Mouse (Mus musculus): ENCODE data around the gene Sh2b3. TPM values are rescaled to one million over a fixed set of nuclear protein-coding genes. Genes with fewer than 3 reads are reported as not detected.
A peak's percentile ranks its signal among the peaks of the same experiment; 100 is the strongest.

Gene Sh2b3
- polyA plus RNA-seq, 1 experiment from 2014 or later: 7.7 TPM

DNA sequence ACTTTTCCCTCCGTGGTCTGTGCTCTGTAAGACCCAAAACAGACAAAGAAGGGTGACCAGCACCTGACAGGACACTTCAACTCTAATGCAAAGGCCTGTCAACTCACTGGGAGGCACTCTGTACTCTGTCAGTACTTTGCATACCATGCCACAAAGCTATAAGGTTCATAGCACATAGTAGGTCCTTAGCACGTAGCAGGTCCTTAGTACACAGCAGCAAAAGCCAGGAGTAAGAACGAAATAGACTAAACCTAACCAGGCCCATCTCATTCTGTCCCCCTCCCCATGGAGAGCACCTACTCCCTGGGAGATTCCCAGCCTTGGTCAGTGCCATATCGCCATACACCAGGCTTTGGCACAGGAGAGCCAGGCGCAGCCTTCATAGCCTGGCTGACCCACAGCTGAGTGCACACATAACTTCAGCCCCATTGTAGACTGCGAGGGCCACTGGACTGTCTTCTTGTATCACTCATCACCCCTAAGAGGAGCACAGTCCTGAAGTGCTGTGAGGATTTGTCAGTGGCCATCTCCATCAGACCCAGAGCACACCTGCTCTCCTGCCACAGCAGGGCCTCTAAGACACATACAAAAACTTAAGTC, 6.3 kb downstream of the Sh2b3 start:
- Histone ChIP-seq H3K9me3 (ENCODE audit: control insufficient read depth, low read length) (no peaks in the 10 kb centered on the region), H3K27ac (ENCODE audit: low read length) (no peak overlapping the region), H3K36me3 (ENCODE audit: control insufficient read depth, insufficient read depth, low read length) (peaks cover 3% of the 10 kb centered on the region; the same call in 1 of the 2 replicates), H3K4me3 (ENCODE audit: low read length) (no peak overlapping the region), H3K4me1 (ENCODE audit: control insufficient read depth, insufficient read depth, low read length) (peaks cover 52% of the 10 kb centered on the region), H3K9ac (ENCODE audit: low read depth, low read length) (no peak overlapping the region), H3K4me2 (ENCODE audit: low read depth, low read length) (no peak overlapping the region), H3K27me3 (replicated peaks; ENCODE audit: control insufficient read depth, insufficient read depth, low read length) (no peaks in the 10 kb centered on the region)
- ATAC-seq: no peak
- WGBS: 96% methylated on average over 6 of the region's 6 CpGs

DNA sequence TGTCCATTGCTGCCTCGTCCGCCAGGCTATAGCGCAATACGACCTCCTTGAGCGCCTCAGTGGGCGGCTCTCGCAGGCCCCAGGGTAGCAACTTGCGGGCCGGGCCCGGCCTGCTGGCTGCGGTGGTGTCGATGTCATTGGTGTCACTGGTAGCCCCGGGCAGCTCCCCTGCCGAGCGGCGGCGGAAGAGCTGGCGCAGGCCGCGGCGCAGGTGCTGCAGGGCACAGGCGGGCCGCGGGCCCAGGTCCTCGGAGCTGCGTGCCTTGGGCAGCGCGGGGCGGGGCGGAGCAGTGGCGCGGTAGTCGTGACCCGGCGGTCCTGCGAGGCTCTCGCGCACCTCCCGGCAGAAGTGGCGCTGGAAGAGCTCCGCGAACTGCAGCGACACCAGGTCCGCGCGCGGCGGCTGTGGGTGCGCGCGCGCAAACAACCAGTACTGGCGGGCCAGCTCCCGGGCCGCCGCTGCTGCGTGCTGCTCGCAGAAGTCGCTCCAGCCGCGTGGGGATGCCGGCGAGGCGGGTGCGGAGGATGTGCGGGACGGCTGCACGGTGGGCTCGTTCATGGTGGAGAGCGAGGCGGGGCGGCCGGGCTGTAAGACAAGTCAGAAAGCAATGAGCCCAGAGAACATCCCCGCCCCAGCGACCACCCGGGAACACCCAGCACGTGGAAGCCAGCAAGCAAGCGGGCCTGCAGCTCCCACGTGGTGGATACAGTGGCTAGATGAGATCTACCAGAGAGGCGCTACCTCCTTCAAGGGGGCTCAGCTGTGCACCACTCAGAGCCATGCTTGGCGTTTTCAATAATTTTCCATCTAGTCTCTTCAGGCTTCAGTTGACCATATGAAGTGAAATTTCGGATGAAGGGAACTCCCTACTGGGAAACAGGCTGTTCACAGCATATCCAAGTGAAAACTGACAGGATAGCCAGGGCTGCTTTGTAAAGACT, 8.7 kb downstream of the Sh2b3 start:
- 17% methylated on average over 81 of the region's 82 CpGs for WGBS
- peaks cover 37% of the 10 kb centered on the region for H3K4me1 ChIP-seq (ENCODE audit: control insufficient read depth, insufficient read depth, low read length)
- H3K4me3 ChIP-seq (ENCODE audit: low read length): peak overlapping the region; percentile 44
- peak overlapping the region; percentile 53 for H3K9ac ChIP-seq (ENCODE audit: low read depth, low read length)
- H3K27me3 ChIP-seq (replicated peaks; ENCODE audit: control insufficient read depth, insufficient read depth, low read length): no peaks in the 10 kb centered on the region
- ATAC-seq: peak; percentile 37; the same call in 1 of the 2 replicates
- H3K27ac ChIP-seq (ENCODE audit: low read length): no peak overlapping the region; the same call in 1 of the 2 replicates
- peaks cover 7% of the 10 kb centered on the region; the same call in 1 of the 2 replicates for H3K36me3 ChIP-seq (ENCODE audit: control insufficient read depth, insufficient read depth, low read length)
- no peaks in the 10 kb centered on the region for H3K9me3 ChIP-seq (ENCODE audit: control insufficient read depth, low read length)
- peak overlapping the region; percentile 62 for H3K4me2 ChIP-seq (ENCODE audit: low read depth, low read length)

- ATAC-seq: 0 out of 2 replicates have a peak, but pooled peaks have one; percentile 19
- no peaks in the 10 kb centered on the region for H3K27me3 ChIP-seq (replicated peaks; ENCODE audit: control insufficient read depth, insufficient read depth, low read length)
- H3K9ac ChIP-seq (ENCODE audit: low read depth, low read length): no peak overlapping the region
- H3K9me3 ChIP-seq (ENCODE audit: control insufficient read depth, low read length): no peaks in the 10 kb centered on the region
- no peak overlapping the region for H3K27ac ChIP-seq (ENCODE audit: low read length)
- no peak overlapping the region for H3K4me2 ChIP-seq (ENCODE audit: low read depth, low read length)
- WGBS: 87% methylated on average over 4 of the region's 4 CpGs
- H3K36me3 ChIP-seq (ENCODE audit: control insufficient read depth, insufficient read depth, low read length): peaks cover 7% of the 10 kb centered on the region; the same call in 1 of the 2 replicates
- H3K4me3 ChIP-seq (ENCODE audit: low read length): no peak overlapping the region
- H3K4me1 ChIP-seq (ENCODE audit: control insufficient read depth, insufficient read depth, low read length): peaks cover 30% of the 10 kb centered on the region
These were observed 9.6 kb downstream of the Sh2b3 start for GRCm38 (mm10) chr5:121827876-121828275.

- H3K4me1 ChIP-seq (ENCODE audit: control insufficient read depth, insufficient read depth, low read length): peaks cover 23% of the 10 kb centered on the region
- H3K4me2 ChIP-seq (ENCODE audit: low read depth, low read length): no peak overlapping the region
- 89% methylated on average over 3 of the region's 3 CpGs for WGBS
- H3K27me3 ChIP-seq (replicated peaks; ENCODE audit: control insufficient read depth, insufficient read depth, low read length): no peaks in the 10 kb centered on the region
- H3K36me3 ChIP-seq (ENCODE audit: control insufficient read depth, insufficient read depth, low read length): peaks cover 7% of the 10 kb centered on the region; the same call in 1 of the 2 replicates
- no peak overlapping the region for H3K4me3 ChIP-seq (ENCODE audit: low read length)
- ATAC-seq: no peak
- no peaks in the 10 kb centered on the region for H3K9me3 ChIP-seq (ENCODE audit: control insufficient read depth, low read length)
- no peak overlapping the region for H3K9ac ChIP-seq (ENCODE audit: low read depth, low read length)
- no peak overlapping the region for H3K27ac ChIP-seq (ENCODE audit: low read length)
These were observed 11.8 kb downstream of the Sh2b3 start for GRCm38 (mm10) chr5:121825606-121826005.

DNA sequence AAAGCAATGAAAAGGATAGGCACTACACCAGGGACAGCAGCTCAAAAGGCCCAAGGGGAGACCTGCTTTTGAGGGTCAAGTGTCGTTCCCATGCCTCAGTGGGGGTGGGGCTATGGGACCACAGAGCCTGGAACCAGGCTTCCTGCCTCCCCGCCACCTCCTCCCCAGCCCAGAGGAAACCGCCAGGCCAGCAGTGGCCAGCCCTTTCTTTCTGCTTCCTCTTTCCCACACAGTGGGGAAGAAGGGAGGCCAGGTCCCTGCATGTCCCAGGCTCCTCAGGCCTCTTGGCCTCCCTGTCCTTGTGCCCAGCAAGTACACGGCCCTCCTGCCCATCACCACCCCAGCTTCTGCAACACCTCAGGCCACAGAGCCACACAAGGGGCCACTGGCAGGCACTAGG, 13.3 kb downstream of the Sh2b3 start:
- Histone ChIP-seq H3K9me3 (ENCODE audit: control insufficient read depth, low read length) (no peaks in the 10 kb centered on the region), H3K27ac (ENCODE audit: low read length) (peak overlapping the region; percentile 46), H3K4me1 (ENCODE audit: control insufficient read depth, insufficient read depth, low read length) (peaks cover 17% of the 10 kb centered on the region), H3K4me2 (ENCODE audit: low read depth, low read length) (no peak overlapping the region), H3K9ac (ENCODE audit: low read depth, low read length) (0 out of 2 replicates have a peak overlapping the region, but pooled peaks have one; percentile 21), H3K4me3 (ENCODE audit: low read length) (no peak overlapping the region), H3K36me3 (ENCODE audit: control insufficient read depth, insufficient read depth, low read length) (peaks cover 9% of the 10 kb centered on the region; the same call in 1 of the 2 replicates), H3K27me3 (replicated peaks; ENCODE audit: control insufficient read depth, insufficient read depth, low read length) (no peaks in the 10 kb centered on the region)
- WGBS: 60% methylated on average over 4 of the region's 4 CpGs
- ATAC-seq: peak; percentile 19; the same call in 1 of the 2 replicates

GRCm38 (mm10) chr5:121823668-121824067, 13.8 kb downstream of the Sh2b3 start:
- H3K36me3 ChIP-seq (ENCODE audit: control insufficient read depth, insufficient read depth, low read length): peaks cover 9% of the 10 kb centered on the region; the same call in 1 of the 2 replicates
- no peak for ATAC-seq
- no peaks in the 10 kb centered on the region for H3K27me3 ChIP-seq (replicated peaks; ENCODE audit: control insufficient read depth, insufficient read depth, low read length)
- H3K4me2 ChIP-seq (ENCODE audit: low read depth, low read length): no peak overlapping the region
- H3K9me3 ChIP-seq (ENCODE audit: control insufficient read depth, low read length): no peaks in the 10 kb centered on the region
- 85% methylated on average over 1 of the region's 1 CpGs for WGBS
- no peak overlapping the region for H3K27ac ChIP-seq (ENCODE audit: low read length)
- H3K4me1 ChIP-seq (ENCODE audit: control insufficient read depth, insufficient read depth, low read length): peaks cover 12% of the 10 kb centered on the region
- H3K9ac ChIP-seq (ENCODE audit: low read depth, low read length): no peak overlapping the region
- no peak overlapping the region for H3K4me3 ChIP-seq (ENCODE audit: low read length)

GRCm38 (mm10) chr5:121822786-121823505, 14.5 kb downstream of the Sh2b3 start:
- no peak overlapping the region for H3K4me2 ChIP-seq (ENCODE audit: low read depth, low read length)
- peaks cover 13% of the 10 kb centered on the region for H3K36me3 ChIP-seq (ENCODE audit: control insufficient read depth, insufficient read depth, low read length)
- H3K9me3 ChIP-seq (ENCODE audit: control insufficient read depth, low read length): no peaks in the 10 kb centered on the region
- WGBS: 81% methylated on average over 7 of the region's 7 CpGs
- ATAC-seq: no peak
- H3K4me1 ChIP-seq (ENCODE audit: control insufficient read depth, insufficient read depth, low read length): peaks cover 6% of the 10 kb centered on the region; the same call in 1 of the 2 replicates
- H3K27me3 ChIP-seq (replicated peaks; ENCODE audit: control insufficient read depth, insufficient read depth, low read length): no peaks in the 10 kb centered on the region
- H3K4me3 ChIP-seq (ENCODE audit: low read length): no peak overlapping the region
- H3K27ac ChIP-seq (ENCODE audit: low read length): no peak overlapping the region
- no peak overlapping the region for H3K9ac ChIP-seq (ENCODE audit: low read depth, low read length)

DNA sequence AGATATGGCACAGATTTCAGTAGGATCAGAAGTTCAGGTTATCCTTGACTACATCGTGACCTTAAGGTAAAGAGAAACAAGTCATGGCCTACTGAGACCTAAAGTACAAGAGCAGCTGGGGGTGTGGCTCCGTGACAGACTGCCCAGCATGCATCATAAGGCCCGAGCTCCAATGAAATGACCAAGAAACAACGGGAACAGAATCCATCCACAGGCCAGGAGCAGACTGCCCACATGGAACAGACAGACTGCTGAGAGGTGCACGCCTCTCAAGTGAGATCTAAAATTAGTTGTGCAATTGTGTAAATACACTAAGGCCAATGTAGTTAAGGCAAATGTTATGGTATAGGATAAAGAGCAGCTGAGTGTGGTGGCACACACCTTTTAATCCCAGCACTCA, 15.9 kb downstream of the Sh2b3 start:
- H3K36me3 ChIP-seq (ENCODE audit: control insufficient read depth, insufficient read depth, low read length): peaks cover 26% of the 10 kb centered on the region
- no peaks in the 10 kb centered on the region for H3K27me3 ChIP-seq (replicated peaks; ENCODE audit: control insufficient read depth, insufficient read depth, low read length)
- WGBS: 74% methylated on average over 5 of the region's 5 CpGs
- no peak overlapping the region for H3K4me3 ChIP-seq (ENCODE audit: low read length)
- no peak for ATAC-seq
- H3K4me1 ChIP-seq (ENCODE audit: control insufficient read depth, insufficient read depth, low read length): peaks cover 6% of the 10 kb centered on the region; the same call in 1 of the 2 replicates
- no peak overlapping the region for H3K27ac ChIP-seq (ENCODE audit: low read length)
- no peak overlapping the region for H3K9ac ChIP-seq (ENCODE audit: low read depth, low read length)
- no peak overlapping the region for H3K4me2 ChIP-seq (ENCODE audit: low read depth, low read length)
- H3K9me3 ChIP-seq (ENCODE audit: control insufficient read depth, low read length): no peaks in the 10 kb centered on the region

GRCm38 (mm10) chr5:121821116-121821515, 16.3 kb downstream of the Sh2b3 start:
- WGBS: 88% methylated on average over 5 of the region's 5 CpGs
- Histone ChIP-seq H3K4me1 (ENCODE audit: control insufficient read depth, insufficient read depth, low read length) (peaks cover 6% of the 10 kb centered on the region; the same call in 1 of the 2 replicates), H3K4me3 (ENCODE audit: low read length) (no peak overlapping the region), H3K27me3 (replicated peaks; ENCODE audit: control insufficient read depth, insufficient read depth, low read length) (no peaks in the 10 kb centered on the region), H3K4me2 (ENCODE audit: low read depth, low read length) (no peak overlapping the region), H3K9ac (ENCODE audit: low read depth, low read length) (no peak overlapping the region), H3K9me3 (ENCODE audit: control insufficient read depth, low read length) (no peaks in the 10 kb centered on the region), H3K27ac (ENCODE audit: low read length) (no peak overlapping the region), H3K36me3 (ENCODE audit: control insufficient read depth, insufficient read depth, low read length) (peaks cover 31% of the 10 kb centered on the region)
- ATAC-seq: no peak

Data from intestine, embryonic 16.5 days (tissue).